Mouse (Mus musculus): ENCODE data around the gene Hes7.

Gene Hes7

DNA sequence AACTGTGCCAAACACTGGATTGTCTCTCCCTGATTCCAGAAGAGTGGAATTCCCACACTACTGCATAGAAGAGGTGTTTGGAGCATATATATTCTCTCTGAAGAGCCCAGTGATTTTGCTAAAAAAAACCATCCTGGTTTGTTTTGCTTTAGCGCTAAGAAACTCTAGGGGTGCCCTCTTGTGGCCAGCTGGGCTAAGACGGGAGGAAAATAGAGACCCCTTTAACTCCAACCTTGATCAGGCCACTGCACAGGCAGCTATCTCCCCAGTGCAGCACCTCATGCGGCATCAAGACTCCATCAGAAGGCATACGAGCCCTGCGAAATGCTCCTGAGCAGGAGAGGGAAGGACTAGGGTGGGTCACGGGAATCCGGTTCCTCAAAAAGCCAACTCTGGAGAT lies 30.2 kb downstream of the Hes7 start:
- peak; percentile 82 for DNase-seq (ENCODE audit: low spot score)

DNA sequence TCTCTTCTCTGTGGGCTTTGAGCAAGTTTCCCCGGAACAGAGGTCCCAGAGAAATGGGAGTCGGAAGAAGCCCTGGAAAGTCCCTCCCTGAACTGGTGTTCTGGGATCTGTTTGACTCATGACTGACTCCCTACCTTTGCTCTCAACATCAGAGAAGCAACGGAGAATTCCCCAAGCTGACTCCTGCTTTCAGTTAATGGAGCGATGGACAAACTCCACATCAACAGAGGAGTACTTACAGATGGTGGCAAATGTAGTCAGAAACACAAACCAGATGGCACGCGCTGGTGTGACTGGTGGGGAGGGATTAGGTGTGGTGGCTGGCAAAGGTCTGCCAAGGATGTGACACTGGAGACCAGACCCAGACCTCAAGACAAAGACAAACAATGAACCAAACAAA lies 30.8 kb downstream of the Hes7 start:
- DNase-seq (ENCODE audit: low spot score), result no peak

DNA sequence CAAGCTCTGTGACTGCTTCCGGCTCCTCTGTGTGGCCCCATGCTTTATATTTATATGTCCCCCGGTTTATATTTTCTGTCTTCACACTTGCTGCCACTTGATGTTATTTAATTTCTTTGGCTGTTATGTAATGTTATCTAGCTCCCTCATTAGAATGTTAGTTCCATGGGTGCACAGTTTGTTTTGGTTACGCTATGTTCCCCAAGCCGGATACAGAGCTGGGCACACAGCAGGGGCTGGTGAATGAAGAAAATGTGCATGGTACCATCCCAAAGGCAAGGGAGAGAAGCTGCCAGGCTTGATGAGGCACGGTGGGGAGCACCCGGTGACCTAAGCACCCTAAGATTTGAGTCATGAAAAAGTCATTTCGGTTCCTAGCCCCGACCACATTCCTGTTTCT lies 33.6 kb downstream of the Hes7 start:
- no peak for DNase-seq (ENCODE audit: low spot score)

DNA sequence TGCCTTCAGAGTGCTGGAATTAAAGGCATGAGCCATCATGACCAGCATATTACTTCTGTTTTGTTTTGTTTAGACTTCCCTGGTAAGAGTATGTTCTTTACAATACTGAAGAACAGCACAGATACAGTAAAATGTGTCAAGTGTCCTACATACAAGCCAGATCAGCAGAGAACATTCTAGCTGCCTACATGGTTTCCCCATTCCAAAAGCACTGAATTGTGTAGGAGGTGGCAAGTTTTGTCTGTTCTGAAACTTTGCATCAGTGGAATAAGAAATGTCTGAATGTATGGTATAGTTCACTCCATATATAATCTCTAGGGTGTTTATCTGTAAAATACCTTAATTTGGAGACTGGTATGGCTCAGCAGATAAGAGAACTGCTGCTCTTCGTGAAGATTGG lies 35.1 kb downstream of the Hes7 start:
- DNase-seq (ENCODE audit: low spot score), result no peak

DNA sequence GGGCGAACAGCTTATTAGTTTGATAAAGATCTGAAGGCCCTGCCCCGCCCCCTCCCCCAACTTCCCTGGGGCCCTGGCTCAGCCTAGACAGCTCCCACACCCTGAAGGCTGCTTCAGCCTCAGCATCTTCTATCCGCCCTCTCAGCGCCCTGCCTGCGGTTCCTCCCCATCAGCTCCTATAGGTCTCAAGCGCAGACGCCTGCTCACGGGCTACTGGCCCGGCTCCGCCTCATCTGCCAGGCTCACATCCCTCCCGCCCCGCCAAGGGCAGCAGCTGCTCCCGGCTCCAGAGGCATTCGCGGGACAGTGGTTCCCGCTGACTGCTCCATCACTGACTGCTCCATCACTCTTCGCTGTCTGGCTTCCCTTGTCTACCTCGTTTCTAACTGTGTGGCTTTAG lies 36.6 kb downstream of the Hes7 start, which contains the start of gene Alox12b:
Gene Alox12b (plus strand): TSS at position 190 of the 400 bp plus-strand sequence.
- peak; percentile 74 for DNase-seq (ENCODE audit: low spot score)

DNA sequence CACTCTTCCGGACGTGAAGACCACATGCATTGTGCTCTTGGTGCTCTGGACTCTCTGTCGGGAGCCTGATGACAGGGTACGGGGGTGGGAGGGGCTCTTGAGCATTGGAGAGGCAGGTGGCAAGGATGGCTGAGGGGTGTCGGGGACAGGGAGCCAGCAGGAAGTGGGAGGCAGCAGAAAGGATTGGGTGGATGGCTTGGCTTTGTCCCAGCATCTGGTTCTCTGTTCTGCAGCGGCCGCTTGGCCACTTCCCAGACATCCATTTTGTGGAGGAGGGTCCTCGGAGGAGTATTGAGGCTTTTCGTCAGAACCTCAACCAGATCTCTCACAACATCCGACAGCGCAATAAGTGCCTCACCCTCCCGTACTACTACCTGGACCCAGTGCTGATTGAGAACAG lies 49.1 kb downstream of the Hes7 start:
- DNase-seq (ENCODE audit: low spot score), result no peak

DNA sequence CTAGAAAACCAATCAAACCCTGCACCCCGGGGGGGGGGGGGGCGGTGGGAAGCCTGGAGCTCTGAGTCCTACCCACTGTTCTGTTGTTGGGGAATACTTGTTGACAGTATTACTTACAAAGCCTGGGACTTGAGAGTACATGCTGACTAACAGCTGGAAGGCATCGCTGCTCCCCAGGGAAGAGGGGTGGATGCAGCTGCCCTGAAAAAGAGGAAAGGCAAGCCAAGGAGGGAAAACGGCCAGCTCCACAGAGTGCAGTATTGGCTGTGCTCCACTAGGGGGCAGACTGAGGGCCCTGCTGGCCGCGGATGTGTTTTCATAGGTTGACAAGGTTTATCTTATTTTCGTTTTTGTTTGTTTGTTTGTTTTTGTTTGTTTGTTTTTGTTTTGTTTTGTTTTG lies 51.4 kb downstream of the Hes7 start:
- peak; percentile 75 for DNase-seq (ENCODE audit: low spot score)

DNA sequence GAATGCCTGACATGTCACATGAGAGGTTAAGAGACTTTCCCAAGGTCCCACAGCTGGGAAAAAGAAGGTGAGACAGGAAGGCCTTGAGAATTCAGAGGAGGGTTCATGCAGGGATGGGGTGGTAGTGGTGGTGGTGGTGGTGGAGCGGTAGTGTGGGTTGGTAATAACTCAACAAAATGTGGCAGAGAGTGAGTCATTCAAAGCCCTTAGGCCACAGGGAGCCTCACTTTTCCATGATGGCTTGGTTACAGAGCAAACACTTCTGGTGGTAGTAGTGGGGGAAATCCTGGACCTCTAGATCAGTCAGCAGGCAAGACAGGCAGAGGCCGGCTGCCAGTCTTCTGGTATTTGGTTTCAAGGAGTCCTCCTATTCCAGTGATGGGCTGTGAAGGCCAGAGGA lies 52.4 kb downstream of the Hes7 start:
- no peak for DNase-seq (ENCODE audit: low spot score)

All from retina, embryonic 14.5 days (tissue).